Mouse (Mus musculus): ENCODE data around the gene Pds5b. TPM values are rescaled to one million over a fixed set of nuclear protein-coding genes. Genes with fewer than 3 reads are reported as not detected.
"Not testable (repeated sequence)": the region's sequence is repeated elsewhere in the genome, so short reads cannot be mapped to it uniquely, and the experiment has no call there.

The Pds5b gene
- total RNA-seq, 2 experiments from 2014 or later: 65.9 to 66.5 TPM

DNA sequence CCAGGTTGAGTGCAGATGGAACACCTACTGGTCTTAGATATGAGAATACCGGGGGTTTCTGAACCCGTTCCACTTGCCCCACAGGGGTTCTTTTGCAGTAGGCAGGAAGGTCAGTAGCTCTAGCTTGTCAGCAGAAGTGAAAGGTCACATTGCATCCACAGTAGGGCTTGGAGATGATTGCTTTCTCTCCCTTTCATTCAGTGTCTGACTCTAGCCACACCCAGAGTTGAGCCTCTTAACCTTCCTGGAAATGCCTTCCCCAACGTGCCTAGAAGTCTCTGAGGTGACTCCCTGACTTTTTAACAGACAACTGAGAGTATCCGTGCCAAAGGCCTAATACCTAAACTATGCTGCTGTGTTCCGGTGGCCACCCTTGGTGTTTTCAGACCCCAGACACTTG lies 146.0 kb downstream of the Pds5b start:
- no peak for DNase-seq (ENCODE audit: low spot score in 2 of 2)

DNA sequence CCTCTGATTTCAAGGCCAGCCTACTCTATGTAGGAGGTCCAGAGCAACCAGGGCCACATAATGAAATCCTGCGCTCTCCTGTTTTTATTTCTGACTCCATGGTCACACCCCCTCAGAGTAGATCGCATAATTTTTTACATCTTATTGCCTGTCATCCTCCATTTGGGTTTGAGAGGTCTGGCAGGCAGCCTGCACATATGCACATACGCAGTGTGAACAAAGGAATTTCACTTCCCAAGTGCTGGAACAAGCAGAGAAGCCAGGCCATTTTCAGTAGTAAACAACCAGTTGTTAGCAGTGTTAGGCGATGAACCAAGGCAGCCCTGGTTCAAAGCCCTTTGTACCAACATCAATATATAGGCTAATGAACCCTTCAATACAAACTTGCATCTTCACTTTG lies 147.6 kb downstream of the Pds5b start:
- no peak for DNase-seq (ENCODE audit: low spot score in 2 of 2)

DNA sequence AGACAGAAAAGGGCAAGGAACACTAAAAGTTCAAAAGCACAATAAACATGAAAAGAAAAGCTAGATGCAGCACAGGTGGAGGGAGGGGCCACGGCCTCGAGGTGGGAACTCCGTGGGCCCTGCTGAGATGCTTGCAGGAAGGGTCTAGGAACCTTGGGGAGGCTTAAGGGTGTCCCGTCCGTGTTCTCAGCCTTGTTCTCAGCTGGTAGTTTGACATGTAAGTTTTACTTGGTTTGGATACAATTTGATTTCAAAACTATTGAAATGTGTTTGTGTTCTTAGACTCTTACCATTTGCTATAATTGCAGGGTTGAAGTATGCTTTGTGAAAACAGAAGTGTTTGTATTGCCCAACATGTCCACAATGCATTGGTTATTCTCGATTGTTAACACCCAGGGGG lies 149.2 kb downstream of the Pds5b start:
- no peak for DNase-seq (ENCODE audit: low spot score in 2 of 2)

DNA sequence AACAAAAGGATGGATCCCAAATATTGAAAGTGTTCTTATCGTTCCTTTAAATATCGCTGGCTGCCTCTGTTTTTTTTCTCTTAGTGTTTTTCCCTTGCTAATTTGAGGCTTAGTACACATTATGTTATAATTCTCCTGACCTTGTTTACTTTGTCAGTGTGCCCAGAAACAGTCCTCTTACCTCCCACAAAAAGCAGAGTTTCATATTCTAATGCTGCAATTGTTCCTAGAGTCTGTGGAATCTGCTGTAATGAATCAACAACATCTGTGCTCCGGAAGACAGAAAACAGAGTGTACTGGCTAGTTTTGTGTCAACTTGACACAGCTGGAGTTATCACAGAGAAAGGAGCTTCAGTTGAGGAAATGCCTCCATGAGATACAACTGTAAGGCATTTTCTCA lies 149.8 kb downstream of the Pds5b start:
- DNase-seq (ENCODE audit: low spot score in 2 of 2): no peak

DNA sequence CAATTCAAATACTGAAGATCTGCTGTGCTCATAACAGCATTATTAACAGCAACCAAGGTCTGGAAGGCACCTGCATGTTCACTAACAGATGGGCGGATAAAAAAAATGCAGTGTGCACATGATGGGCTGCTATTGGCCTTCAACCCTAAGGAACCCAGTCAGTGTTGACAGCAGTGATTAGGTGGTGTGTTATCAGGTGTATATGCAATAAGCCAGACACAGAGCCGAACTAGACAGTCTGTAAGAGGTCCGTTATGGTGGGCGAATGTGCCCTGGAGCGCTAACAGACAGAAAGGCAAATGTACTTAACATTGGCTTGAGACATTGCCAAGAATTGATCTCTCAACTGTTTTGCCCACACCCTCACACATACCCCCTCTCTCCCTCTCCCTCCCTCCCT lies 156.0 kb downstream of the Pds5b start:
- DNase-seq (ENCODE audit: low spot score in 2 of 2): no peak

DNA sequence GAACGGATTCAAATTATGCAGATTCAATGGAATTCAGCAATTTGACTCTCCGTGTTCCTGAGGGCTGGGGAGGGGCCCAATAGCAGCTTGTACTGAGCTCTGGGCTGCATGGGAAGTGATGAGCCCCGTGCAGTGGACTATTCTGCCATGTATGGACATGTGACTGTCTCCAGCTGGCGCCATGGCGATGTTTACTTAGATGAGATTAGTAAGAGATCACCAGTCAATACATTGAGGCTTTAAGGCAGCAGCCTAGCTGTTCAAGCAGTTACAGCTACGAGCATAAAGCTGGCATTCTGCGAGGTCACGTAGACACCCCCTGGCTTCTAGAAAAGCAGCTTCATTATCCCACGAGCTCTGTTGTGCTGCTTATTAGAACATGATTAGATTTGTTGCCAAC lies 157.2 kb downstream of the Pds5b start:
- DNase-seq (ENCODE audit: low spot score in 2 of 2): no peak

DNA sequence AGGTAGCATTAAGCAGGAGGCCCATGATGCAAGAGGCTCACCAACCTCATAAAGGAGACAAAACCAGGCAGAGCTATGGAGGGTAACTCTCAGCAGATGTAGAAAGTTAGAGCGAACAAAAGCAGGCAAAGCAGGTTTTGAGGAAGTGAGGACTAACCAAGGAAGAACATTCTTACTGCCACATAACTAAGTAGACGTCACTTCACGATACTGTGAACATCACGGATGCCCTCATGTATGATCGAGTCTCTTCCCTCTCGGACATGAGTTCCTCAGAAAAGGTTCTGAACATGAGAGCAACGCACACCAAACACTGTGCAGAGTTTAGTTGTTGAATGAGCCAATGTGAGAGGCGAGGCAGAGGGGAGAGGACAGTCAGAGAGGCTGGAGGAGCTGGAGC lies 163.2 kb downstream of the Pds5b start:
- no peak for DNase-seq (ENCODE audit: low spot score in 2 of 2)

DNA sequence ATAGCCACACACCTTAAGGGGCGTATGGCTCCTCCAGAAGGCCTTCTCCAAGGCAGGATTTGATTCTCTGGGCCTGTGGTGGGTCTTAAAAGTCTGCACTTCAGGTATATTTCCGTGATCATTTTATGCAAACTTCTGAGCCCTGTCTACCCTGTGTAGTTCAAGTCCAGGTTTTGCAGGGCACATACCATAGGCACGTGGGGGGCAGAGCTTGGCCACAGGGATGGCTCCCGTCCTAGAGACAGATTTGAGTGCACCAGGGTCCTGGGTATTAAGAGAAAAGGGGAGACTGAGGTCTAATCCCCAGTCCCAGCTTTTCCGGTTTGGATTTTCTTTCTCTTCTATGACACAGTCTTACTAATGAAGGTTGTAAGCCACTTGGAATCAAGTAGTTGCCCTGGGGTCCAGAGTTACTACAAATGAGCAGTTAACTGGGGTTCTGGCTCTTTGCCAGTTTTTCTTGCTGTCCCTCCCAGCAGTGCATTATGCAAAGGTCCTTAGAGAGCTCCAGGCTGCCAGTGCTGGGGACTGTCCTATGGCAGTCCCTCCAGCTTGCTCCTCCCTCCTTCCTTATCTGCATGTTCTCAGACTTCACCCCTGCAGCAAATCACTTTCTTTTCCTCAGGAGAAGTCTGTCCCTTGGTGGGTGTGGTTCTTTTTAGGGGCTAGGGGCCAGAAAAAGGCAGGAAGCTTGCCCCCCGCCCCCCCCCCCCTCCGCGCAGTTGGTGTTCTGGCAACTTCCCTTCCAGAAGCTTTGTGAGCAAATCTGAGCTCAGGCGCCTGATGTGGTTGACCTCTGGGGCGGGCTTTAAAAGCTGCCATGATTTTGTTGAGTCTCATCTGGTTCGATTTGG lies 166.4 kb downstream of the Pds5b start:
- no peak for DNase-seq (ENCODE audit: low spot score in 2 of 2)

DNA sequence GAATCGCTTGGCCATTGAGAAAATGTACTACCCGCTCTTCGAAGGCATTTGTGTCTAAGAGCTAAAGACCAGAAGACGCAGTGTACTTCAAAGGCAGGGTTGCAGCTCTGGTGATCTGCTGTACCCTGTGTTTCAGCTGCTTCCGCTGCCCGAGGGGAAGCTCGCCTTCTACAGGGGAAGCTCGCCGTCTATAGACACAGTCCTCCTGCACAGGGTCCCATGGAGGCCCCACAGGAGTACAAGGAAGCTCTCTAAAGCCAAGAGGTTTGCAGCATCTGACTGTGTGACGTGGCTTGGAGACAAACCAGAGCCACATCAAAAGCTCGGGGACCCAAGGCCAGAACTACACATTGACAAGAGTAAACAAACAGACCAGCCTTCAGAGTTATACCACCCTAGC lies 167.1 kb downstream of the Pds5b start:
- no peak for DNase-seq (ENCODE audit: low spot score in 2 of 2)

DNA sequence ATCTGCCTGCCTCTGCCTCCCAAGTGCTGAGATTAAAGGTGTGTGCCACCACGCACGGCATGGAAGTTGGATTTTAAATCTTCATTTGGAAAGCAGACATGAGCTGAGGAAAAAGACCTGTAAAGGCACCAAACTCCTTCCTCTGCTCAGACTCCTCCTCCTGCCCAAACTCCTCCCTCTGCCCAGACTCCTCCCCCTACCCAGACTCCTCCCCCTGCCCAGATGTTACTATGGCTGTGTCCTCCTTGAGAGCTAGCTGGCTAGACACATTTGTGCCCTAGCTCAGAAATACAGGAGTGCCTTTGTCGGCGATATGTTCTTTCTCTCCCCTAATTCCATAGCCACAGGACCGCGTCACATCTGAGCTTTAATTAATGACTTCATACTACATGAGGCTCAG lies 172.4 kb downstream of the Pds5b start:
- no peak for DNase-seq (ENCODE audit: low spot score in 2 of 2)

DNA sequence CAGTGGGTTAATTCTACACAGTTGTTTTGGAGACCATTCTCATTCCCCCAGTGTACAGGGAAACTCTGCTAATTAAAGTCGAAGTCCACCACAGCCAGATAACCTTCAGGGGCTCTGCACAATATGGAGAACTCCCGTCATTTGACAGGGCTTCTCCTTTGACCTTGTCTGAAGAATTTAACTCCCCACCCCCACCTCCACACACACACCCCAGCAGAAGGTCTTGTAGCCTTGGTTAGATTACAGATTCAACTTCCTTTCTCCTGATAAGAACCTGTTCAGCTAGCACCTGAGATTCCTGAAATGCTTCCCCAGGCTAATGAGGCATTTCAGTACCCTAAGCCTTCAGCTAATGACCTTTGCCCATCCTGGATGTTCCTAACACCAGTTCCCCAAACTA lies 177.3 kb downstream of the Pds5b start:
- no peak for DNase-seq (ENCODE audit: low spot score in 2 of 2)

DNA sequence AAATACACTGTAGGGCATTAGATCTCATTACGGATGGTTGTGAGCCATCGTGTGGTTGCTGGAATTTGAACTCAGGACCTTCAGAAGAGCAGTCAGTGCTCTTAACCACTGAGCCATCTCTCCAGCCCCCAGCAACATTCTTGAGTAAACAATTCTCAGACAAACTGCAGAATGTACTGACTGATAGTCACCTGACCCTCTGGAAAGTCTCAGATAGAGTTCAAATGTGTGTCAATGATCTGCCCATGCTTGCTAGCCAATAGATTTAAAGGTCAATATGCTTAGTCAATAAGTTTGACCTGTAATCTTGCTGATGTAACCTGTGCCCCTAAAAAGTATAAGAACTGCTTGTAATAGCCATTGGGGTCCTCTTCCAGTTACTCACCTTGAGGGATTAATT lies 178.6 kb downstream of the Pds5b start:
- DNase-seq (ENCODE audit: low spot score in 2 of 2): not testable (repeated sequence)

DNA sequence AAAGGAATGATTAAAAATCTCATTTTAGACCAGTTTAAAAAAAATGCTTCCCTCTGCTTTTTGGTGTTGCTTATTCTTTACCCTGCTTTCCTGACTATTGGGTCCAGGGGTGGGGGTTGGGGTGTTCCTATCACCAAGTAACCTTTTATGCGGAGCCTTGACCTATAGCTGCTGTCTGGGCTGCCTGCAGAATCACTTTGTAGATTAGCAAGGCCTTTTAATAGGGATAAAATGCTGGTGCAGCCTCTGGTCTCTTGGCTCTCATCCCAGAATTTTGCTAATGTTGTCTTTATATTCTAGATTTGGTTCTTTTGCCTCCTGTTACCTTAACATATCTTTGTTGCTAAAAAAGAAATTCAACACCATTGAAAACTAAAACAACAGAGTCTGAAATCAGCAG lies 181.0 kb downstream of the Pds5b start:
- peak in 1 of 2 experiments; percentile 9 for DNase-seq (ENCODE audit: low spot score in 2 of 2)

DNA sequence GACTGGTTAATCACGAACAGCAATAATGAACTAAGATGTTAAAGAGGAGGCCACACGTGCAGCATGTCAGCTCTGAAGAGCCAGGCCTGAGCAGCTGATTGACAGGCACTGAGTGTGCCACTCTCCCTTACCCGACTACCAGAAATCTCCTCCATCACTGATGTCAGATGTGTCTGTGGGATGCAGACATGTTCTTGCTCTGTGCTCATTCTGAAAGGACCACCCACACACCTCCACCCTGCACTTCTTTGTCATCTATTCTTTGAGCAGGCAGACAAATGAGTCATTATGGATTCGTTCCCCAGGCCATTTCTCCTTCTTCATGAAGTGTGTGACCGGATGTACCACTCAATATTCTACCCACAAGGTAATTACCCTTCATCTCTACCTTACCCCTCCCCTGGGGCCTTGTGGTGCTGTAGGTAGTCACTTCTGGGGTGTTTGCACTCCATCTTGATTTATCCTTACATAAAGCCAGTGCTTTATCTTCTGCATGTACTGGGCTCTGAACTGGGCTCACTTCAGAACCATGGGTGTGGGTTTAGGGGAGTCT lies 186.2 kb downstream of the Pds5b start:
- DNase-seq (ENCODE audit: low spot score in 2 of 2): peak; percentile 5 to 37

Other genes starting within 250 kb of the Pds5b start
- not detected for gene Zar1l, start 155.6 kb upstream of the Pds5b start, total RNA-seq (2021)
- gene Brca2, start 151.1 kb upstream of the Pds5b start, total RNA-seq (2021): 1 to 10 TPM; 6.1 to 7.2 TPM
- 10 to 100 TPM; 34.3 to 42.6 TPM for gene N4bp2l1, start 76.6 kb upstream of the Pds5b start, total RNA-seq (2021)
- gene N4bp2l2, start 7.6 kb upstream of the Pds5b start, total RNA-seq (2021): 10 to 100 TPM; 70.1 to 75.4 TPM

Measured in layer of hippocampus, postnatal 14 days (tissue).